Mouse (Mus musculus) testis, adult 2 months (tissue): ENCODE data around the gene Gm20388.

ENCODE experiments used
- CTCF ChIP-seq: fragments of 200-500 bp; IDR thresholded peaks from 2 replicates; pipeline ENCODE4 v1.5.1; 2012; ENCODE audit warnings: low read depth, mild to moderate bottlenecking, inconsistent platforms, low read length, moderate library complexity; ENCODE audit not compliant: control insufficient read depth, insufficient read depth, insufficient replicate concordance
- POLR2A ChIP-seq: fragments of 200-500 bp; IDR thresholded peaks from 2 replicates; pipeline ENCODE4 v1.6.1; 2012; ENCODE audit warnings: low read depth, mild to moderate bottlenecking, inconsistent platforms, low read length, moderate library complexity; ENCODE audit not compliant: control insufficient read depth

- no peak for TF ChIP-seq CTCF
- TF ChIP-seq POLR2A, result no peak
Observed at GRCm38 (mm10) chr8:123648245-123649170, 3737.9 kb downstream of the Gm20388 start.
